Mouse (Mus musculus) liver, adult (tissue): ENCODE data around the gene Fgd3.
A peak's percentile ranks its signal among the peaks of the same experiment; 100 is the strongest.

Experiments
- GATA4 ChIP-seq: IDR thresholded peaks from 2 replicates; pipeline ENCODE4 v1.6.1; 2014; ENCODE audit warnings: mild to moderate bottlenecking, low read length; ENCODE audit not compliant: insufficient replicate concordance

Gene Fgd3

DNA sequence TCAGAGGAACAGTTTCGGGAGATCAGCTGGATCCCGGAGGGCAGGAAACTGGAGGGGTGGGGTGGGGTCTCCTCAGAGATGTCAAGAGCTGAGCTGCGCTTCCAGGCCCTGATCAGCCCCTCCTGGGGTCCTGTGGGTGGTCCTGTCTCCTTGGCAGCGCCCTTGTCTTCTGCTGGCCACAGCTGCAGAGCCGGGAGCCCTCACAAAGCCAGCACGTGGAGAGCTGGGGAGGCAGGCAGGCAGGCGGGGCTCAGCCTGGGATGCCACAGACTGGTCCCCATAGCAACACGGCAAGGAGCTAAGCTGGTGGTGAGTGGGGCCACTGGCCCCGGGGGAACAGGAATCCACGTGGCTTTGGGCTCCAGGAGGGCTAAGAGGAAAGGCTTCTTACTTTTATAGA, at the start of gene Fgd3:
Gene Fgd3, minus strand, starts transcription at position 272 of the 400 bp plus-strand sequence.
- no peak for TF ChIP-seq GATA4

DNA sequence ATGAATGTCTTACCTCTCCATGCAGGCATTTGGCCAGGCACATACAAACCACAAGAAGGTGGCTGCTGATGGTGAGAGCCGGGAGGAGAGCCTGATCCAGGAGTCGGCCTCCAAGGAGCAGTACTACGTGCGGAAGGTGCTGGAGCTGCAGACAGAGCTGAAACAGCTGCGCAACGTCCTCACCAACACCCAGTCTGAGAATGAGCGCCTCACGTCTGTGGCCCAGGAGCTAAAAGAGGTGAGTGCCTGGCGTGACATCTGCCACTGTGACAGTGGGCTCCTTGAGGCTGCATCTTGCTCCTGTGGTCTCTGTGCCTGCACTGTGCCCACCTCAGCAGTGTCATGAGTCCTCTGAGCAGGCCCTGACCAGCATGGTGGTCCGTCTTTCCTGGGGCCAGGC, 49.3 kb upstream of the Fgd3 start:
- no peak for TF ChIP-seq GATA4

GRCm38 (mm10) chr13:49367657-49368440, 47.7 kb upstream of the Fgd3 start:
- TF ChIP-seq GATA4: no peak

GRCm38 (mm10) chr13:49364716-49365115, 44.6 kb upstream of the Fgd3 start:
- TF ChIP-seq GATA4: no peak

GRCm38 (mm10) chr13:49362804-49363203, 42.7 kb upstream of the Fgd3 start:
- no peak for TF ChIP-seq GATA4

DNA sequence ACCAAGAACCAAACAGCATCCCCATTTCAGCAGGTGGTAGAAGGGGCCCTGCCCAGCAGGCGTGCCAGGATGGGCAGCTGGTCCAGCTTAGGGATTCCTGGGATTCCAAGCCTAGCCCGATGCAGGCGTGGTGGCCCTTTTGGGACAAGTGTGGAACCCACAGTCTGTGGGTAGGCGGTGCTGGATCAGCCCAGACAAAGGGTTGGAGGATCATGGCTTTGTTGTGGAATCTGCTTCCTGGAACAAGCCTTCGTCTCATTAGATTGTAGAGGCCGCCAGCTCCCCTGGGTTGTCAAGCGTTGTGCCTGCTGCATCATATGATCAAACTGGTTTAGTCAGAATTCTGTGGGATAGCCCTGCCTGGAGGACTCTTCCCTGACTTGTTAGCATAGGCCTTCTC, 42.3 kb upstream of the Fgd3 start:
- no peak for TF ChIP-seq GATA4

DNA sequence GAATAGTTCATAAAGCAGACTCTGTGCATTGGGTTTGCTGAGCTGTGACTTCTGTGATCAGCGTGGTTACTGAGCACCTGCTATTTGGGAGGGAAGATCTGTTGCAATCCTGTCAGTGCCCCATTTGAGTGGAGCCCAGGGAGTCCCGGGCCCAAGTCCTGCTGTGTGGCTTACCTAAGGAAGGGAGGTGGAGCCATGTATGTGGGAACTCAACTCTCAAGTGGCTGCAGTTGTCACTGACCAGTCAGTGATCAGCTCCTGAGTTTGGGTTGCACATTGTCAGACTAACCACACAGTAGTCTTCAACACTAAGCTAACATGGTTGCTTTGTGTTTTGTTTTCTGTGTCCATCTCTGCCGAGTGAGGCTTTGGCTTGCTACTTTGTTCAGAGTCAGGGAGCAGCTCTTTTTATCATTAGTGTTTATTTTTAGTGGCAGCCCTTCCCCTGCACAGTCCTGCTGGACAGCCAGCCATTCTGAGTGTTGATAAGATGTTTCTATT, 40.8 kb upstream of the Fgd3 start:
- TF ChIP-seq GATA4: peak; percentile 86; the same call in 1 of the 2 replicates

- TF ChIP-seq GATA4: no peak
Observed at GRCm38 (mm10) chr13:49358184-49358583, 38.1 kb upstream of the Fgd3 start.

DNA sequence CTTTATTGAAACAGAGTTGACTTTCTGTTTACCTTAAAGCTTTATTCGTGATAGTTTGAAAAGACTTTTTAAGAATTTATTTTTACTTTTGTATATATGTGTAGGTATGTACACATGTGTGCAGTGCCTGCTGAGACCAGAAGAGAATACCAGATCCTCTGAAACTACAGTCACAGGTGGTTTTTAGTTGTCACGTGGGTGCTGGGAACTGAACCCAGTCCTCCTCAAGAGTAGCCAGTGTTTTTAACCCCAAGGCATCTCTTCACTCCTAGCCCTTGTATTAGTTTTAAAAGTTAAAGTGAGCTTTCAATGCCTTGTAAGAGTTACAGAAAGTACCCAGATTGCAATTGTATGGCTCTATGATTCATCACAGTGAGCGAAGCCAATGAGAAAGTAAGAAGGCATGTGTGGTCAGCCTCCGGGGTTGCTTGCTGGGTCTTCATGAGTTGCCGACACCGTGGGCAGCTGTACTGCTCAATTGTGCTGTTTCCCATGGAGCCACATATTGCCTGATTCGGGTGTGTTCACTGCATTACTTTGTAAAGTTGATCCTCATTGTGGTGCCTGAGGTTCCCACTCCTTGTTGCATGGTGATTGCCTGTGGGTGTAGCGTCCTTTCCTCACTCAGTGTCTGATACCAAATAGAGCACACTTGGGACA, 37.4 kb upstream of the Fgd3 start:
- TF ChIP-seq GATA4: no peak

- TF ChIP-seq GATA4: no peak
Observed at GRCm38 (mm10) chr13:49356090-49356489, 36.0 kb upstream of the Fgd3 start.

DNA sequence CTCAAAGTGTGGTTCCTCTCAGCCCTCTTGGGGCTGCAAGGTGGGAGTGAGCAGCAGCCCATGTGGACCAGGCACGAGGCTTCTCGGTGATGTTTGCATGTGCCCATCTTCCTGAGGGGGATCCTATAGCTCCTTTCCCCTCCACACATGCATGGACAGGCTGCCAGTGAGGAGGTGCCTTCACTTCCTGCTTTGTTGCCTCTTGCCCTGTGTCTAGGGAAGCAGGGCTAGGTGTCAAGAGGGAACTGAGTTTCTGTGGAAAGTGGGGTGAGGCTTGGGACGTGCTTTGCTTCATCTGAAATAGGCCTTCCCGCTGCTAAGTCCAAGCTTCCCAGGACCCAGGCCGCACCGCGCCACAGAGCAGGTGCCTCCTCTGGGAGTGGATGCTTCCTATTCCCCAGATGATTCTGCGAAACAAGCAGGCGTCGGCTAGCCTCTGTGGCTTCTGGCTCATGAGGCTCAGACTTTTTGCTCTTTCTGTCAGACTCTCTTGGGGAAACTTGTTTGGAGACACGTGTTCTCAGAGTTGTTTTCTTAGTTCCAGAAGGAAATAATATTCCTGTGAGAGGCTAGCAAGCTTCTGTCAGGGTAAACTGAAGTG, 35.5 kb upstream of the Fgd3 start:
- TF ChIP-seq GATA4: no peak

- no peak for TF ChIP-seq GATA4
Observed at GRCm38 (mm10) chr13:49353991-49354507, 33.9 kb upstream of the Fgd3 start.

GRCm38 (mm10) chr13:49353422-49353821, 33.3 kb upstream of the Fgd3 start:
- TF ChIP-seq GATA4: no peak

DNA sequence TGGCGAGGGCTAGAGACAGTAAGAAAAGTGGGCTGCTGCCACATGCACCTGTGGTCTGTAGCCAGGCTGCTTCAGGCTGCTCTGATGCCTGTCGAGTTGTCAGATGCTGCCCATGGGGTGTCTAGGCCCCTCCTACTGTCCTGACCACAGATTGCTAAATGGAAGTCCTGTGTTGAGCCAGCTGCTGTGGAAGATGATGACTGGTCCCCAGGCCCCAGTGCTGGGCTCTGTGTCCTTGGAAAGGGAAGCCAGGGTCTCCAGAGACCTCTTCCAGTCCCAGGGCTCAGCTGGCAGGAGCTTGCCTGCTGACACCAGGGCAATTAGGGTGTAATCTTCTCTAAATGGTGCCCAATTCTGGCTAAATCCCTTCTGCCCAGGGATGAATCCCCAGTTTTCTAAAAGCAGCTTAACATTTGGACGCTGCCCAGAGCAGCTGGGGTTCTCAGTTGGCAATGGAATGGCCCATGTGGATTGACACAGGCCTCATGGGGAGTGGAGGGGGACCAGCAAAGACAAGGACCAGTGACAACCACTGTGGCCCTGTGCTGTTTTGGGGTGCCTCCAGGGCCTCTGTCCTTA, 32.6 kb upstream of the Fgd3 start:
- no peak for TF ChIP-seq GATA4

DNA sequence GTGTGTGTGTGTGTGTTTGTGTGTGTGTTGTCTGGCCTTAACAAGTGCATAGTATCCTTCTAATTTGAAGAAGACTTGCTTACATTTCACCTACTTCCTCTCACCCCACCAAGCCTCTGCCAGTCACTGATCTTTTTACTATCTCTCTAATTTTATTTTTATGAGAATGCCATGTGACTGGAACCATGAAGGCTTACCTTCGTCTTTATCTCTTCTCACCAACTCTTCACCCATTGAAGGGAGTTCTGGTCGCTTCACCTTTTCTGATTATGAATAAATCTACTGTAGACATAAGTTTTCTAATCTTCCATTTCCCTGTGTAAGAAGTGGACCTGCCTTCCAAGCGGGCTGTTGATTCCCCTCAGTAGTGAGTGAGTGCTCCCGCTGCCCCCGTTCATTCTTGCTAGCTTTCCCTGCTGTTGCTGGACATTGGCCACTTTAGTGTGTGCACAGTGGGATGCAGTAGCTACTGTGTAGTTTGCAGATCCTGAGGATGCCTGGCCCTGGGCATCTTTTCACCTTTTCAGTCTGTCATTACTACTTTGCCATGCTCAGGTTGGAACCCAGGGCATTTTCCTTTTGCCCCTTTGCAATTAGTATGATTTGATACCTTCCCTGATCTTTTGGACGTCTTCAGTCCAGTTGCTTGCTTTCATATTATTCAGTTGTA, 29.9 kb upstream of the Fgd3 start:
- TF ChIP-seq GATA4: no peak
